Mouse (Mus musculus): ENCODE results near the gene Atp5b. TPM values are rescaled to one million over a fixed set of nuclear protein-coding genes. Genes with fewer than 3 reads are reported as not detected.

The Atp5b gene
- polyA plus RNA-seq (2017; shearing (Covaris generic)): 1,000 to 10,000 TPM; 1,203 to 1,225 TPM

DNA sequence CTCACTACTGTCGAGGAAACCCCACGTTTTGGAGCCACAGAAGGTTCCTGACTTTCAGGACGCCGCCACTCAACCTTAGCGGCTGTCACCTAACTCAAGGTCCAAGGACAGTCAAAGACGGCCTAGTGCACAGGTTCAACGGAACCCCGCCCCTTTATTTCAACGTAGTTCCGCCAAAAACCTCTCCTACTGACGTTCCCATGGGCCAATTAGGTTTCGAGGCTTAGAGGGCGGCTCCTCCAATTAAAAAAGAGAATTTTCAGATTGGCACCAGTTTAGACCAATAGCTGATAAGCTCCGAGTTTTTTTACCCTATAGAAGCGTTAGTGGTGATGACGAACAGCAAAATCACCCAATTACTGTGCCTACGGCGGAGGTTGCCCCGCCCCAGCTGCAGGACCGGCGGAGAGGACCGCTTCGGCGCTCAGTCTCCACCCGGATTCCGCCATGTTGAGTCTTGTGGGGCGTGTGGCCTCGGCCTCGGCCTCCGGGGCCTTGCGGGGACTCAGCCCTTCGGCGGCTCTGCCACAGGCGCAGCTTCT, at the start of gene Atp5b:
Gene Atp5b, plus strand, starts transcription at position 394 of the 542 bp plus-strand sequence.

GRCm38 (mm10) chr10:128058601-128059151, 24.4 kb upstream of the Atp5b start, which contains the start of gene Ptges3:
Ptges3 (plus strand) TSS chr10:128058954.

DNA sequence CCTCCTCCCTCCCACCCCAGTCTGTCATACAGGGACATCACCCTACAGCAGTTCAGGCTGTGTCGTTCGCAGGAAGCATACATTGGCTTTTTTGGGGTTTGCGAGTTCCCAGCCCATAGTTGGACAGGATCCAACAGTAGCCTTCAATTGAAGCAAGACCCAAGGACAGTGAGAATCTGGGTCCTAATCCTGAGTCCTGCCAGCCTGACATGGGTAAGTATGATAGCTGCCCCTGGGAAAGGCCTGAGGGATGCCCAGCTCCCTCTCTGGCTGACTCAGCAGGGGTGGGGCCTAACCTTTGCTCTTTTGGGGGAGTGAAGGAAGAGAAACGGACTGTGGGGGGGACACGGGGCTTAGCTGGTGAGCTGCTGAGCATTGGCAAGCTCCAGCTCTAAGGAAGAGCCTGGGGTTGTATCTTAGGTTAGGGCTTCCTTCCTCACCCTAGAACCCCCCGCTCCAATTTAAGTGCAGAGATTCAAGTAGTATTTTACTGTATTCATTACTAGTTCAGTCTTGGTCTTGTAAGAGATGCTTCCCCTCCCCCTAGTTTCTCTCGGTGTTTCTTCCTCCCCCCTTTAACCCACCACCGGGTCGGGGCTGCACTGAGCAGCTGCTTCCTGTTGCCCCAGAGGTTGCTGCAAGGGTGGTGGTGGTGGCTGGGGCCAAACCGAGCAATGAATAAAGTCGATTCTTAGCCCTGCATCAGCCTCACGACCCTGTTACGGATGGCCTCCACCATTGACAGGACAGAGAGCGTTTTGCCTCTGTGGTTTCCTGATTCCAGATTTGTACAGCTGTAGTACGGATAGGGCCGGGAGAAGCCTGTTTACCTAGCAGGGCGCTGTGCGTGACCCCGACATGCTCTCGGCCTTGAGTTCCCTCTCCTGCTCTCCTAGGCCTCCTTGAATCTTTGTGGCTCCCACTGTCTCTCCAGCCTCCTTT, 8.8 kb downstream of the Atp5b start, which contains the start of gene Baz2a:
Gene Baz2a, plus strand, starts transcription at position 14 of the 942 bp plus-strand sequence.

Other genes starting within 250 kb of the Atp5b start
- gene Rdh19, start 233.3 kb upstream of the Atp5b start, polyA plus RNA-seq (2017; shearing (Covaris generic)): not detected
- not detected for gene Rdh16f2, start 216.8 kb upstream of the Atp5b start, polyA plus RNA-seq (2017; shearing (Covaris generic))
- gene Rdh7, start 194.5 kb upstream of the Atp5b start, polyA plus RNA-seq (2017; shearing (Covaris generic)): under 1 TPM in 1 of 2 experiments, not detected in 1; 0.29 TPM
- not detected for gene Sdr9c7, start 184.8 kb upstream of the Atp5b start, polyA plus RNA-seq (2017; shearing (Covaris generic))
- under 1 TPM in 1 of 2 experiments, not detected in 1; 0.42 TPM for gene Hsd17b6, start 75.7 kb upstream of the Atp5b start, polyA plus RNA-seq (2017; shearing (Covaris generic))
- 10 to 100 TPM; 22.4 to 26.6 TPM for gene Prim1, start 68.1 kb upstream of the Atp5b start, polyA plus RNA-seq (2017; shearing (Covaris generic))
- gene Naca, start 47.7 kb upstream of the Atp5b start, polyA plus RNA-seq (2017; shearing (Covaris generic)): 100 to 1,000 TPM; 601 to 712 TPM
- gene Ptges3, start 24.3 kb upstream of the Atp5b start, polyA plus RNA-seq (2017; shearing (Covaris generic)): 10 to 100 TPM; 92.6 to 99.4 TPM
- gene Baz2a, start 8.3 kb downstream of the Atp5b start, polyA plus RNA-seq (2017; shearing (Covaris generic)): 10 to 100 TPM; 52.9 to 72.5 TPM
- 10 to 100 TPM; 21.7 to 29.0 TPM for gene Rbms2, start 97.0 kb downstream of the Atp5b start, polyA plus RNA-seq (2017; shearing (Covaris generic))
- under 1 TPM; 0.18 to 0.33 TPM for gene Gls2, start 111.2 kb downstream of the Atp5b start, polyA plus RNA-seq (2017; shearing (Covaris generic))
- 10 to 100 TPM; 11.3 to 17.9 TPM for gene Spryd4, start 128.5 kb downstream of the Atp5b start, polyA plus RNA-seq (2017; shearing (Covaris generic))
- not detected for gene Mip, start 142.6 kb downstream of the Atp5b start, polyA plus RNA-seq (2017; shearing (Covaris generic))
- gene Timeless, start 148.8 kb downstream of the Atp5b start, polyA plus RNA-seq (2017; shearing (Covaris generic)): 10 to 100 TPM; 17.0 to 20.1 TPM
- gene Apon, start 170.8 kb downstream of the Atp5b start, polyA plus RNA-seq (2017; shearing (Covaris generic)): under 1 TPM in 1 of 2 experiments, not detected in 1; 0.14 TPM
- gene Apof, start 185.4 kb downstream of the Atp5b start, polyA plus RNA-seq (2017; shearing (Covaris generic)): not detected
- gene Stat2, start 187.3 kb downstream of the Atp5b start, polyA plus RNA-seq (2017; shearing (Covaris generic)): 10 to 100 TPM; 57.7 to 94.2 TPM
- under 1 TPM in 1 of 2 experiments, not detected in 1; 0.14 TPM for gene Il23a, start 215.5 kb downstream of the Atp5b start, polyA plus RNA-seq (2017; shearing (Covaris generic))
- 10 to 100 TPM; 32.7 to 39.5 TPM for gene Pan2, start 220.1 kb downstream of the Atp5b start, polyA plus RNA-seq (2017; shearing (Covaris generic))
- gene Cnpy2, start 239.2 kb downstream of the Atp5b start, polyA plus RNA-seq (2017; shearing (Covaris generic)): 100 to 1,000 TPM in 1 of 2 experiments, 10 to 100 TPM in 1; 96.0 to 137 TPM

Measured in activated CD4-positive, CD25-positive, alpha-beta regulatory T cell (primary cell).